Mouse (Mus musculus): ENCODE measurements at regions not wholly inside any gene's neighbourhood (a gene's known extent, or its start where the extent isn't known, plus 50 kb on each side); places are given as distances from the start of the nearest gene placed in this dataset.

DNA sequence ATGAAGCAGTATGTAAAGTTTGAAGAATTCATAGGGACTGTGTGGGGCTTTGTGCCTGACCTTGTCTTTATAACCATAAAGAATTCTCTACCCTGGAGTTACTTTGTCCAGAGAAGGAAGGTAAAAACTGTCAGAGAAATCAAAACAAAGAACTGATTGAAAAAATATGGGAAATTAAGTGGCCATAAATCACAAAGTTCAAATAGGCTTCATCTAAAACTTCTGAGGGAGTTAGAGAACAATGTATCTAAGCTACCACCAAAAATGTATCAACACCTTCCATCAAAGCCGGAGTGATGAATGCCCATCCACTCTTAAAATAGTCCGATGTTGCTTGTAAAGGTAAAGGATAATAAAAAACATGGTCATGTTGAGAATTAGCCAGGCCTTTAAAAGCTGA, 89.1 kb upstream of the Sema3a start:
- TF ChIP-seq CTCF (IDR thresholded peaks at IDR 0.05; ENCODE audit: control insufficient read depth, insufficient read depth, insufficient read length) = no peak
- TF ChIP-seq MYOG (IDR thresholded peaks at IDR 0.05; ENCODE audit: control insufficient read depth, extremely low read depth, insufficient read length) = no peak
- no peak for TF ChIP-seq MAX (IDR thresholded peaks at IDR 0.05)
- no peak for TF ChIP-seq FOSL1 (IDR thresholded peaks at IDR 0.05; ENCODE audit: insufficient read depth, low read length, poor library complexity, severe bottlenecking)
- no peak for TF ChIP-seq USF1 (IDR thresholded peaks at IDR 0.05; ENCODE audit: low read depth)

Data from C2C12 (cell line).